Mouse (Mus musculus) C2C12 (cell line): ENCODE measurements around the gene Ints7.

ENCODE experiments used
- CEBPB ChIP-seq: IDR thresholded peaks from one replicate; pipeline ENCODE4 v1.6.1; 2011; ENCODE audit warnings: low read depth, mild to moderate bottlenecking, control low read depth, moderate library complexity
- CTCF ChIP-seq: IDR thresholded peaks from one replicate; pipeline ENCODE4 v1.5.1; 2011; ENCODE audit not compliant: control insufficient read depth, insufficient read depth, insufficient read length
- FOSL1 ChIP-seq: IDR thresholded peaks from one replicate; pipeline ENCODE4 v1.8.0; 2011; ENCODE audit warnings: mild to moderate bottlenecking, low read length; ENCODE audit not compliant: poor library complexity, insufficient read depth, severe bottlenecking
- MAX ChIP-seq: IDR thresholded peaks from one replicate; pipeline ENCODE4 v1.6.1; 2011; ENCODE audit warnings: mild to moderate bottlenecking, control low read depth
- MYOD1 ChIP-seq: IDR thresholded peaks from one replicate; pipeline ENCODE4 v1.6.1; 2011; ENCODE audit warnings: low read depth; ENCODE audit not compliant: control insufficient read depth, insufficient read length
- MYOG ChIP-seq: IDR thresholded peaks from one replicate; pipeline ENCODE4 v1.6.1; 2011; ENCODE audit not compliant: control insufficient read depth, insufficient read length; ENCODE audit errors: extremely low read depth
- USF1 ChIP-seq: IDR thresholded peaks from one replicate; pipeline ENCODE4 v1.6.1; 2011; ENCODE audit warnings: low read depth, mild to moderate bottlenecking, control low read depth, moderate library complexity

DNA sequence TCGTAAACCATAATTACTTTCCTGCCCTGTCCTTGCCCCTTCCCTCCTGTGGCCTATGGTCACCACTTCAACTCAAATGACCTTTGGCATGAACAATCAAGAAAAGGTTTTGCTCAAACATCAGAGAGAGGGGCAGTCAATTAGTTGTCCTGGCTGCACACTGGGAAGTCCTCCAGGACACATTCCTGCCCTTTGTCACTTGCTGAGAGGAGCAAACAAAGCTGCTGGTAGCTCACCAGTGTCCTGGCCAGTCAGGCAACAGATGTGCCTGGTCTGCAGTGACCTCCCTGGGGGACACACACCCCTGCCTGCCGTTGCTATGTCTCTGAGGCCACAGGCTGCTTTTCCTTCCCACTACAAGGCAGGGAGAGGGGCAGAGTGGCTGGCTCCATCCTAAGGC lies 66.0 kb downstream of the Ints7 start:
- TF ChIP-seq FOSL1, result no peak
- no peak for TF ChIP-seq CTCF
- TF ChIP-seq USF1, result no peak
- no peak for TF ChIP-seq MAX
- TF ChIP-seq CEBPB, result no peak
- TF ChIP-seq MYOG, result no peak
- no peak for TF ChIP-seq MYOD1
